Mouse (Mus musculus) mouse embryonic stem cell (cell line): ENCODE data around the gene Tmem258.

ENCODE experiments used
- in situ Hi-C, 2 experiments: fragments of 300-500 bp; cut with MboI; formaldehyde crosslinking; loops; 1 replicate in 1 of 2; 3 replicates in 1 of 2; pipeline ENCODE4 v1.14.3; 2019 to 2020; ENCODE audit warnings: low sequenced_read_pairs in 2 of 2, low pct_unique_long_range_greater_than_20kb in 1 of 2, mixed read lengths in 1 of 2; ENCODE audit not compliant: unreplicated experiment in 1 of 2

Gene Tmem258

DNA sequence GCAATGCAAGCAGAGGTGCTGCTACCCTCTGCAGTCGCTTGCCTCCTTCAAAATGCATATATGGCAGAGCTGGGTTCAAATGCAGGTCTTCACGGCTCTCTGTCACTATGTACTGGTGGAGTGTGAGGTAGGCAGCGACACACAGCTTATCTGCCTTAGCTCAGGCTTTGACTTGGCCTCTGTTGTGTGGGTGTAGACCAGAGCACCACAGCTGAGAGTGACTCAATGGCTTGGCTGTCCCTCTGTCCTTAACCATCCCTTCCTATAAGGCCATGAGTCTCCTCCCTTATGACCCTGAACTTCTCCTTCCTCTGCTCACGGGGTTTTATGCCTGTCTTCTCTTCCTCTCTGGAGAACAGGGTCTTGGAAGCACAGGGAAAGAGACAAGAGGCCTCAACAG, 7.1 kb downstream of the Tmem258 start:
- in situ Hi-C loops, result no loop called here

DNA sequence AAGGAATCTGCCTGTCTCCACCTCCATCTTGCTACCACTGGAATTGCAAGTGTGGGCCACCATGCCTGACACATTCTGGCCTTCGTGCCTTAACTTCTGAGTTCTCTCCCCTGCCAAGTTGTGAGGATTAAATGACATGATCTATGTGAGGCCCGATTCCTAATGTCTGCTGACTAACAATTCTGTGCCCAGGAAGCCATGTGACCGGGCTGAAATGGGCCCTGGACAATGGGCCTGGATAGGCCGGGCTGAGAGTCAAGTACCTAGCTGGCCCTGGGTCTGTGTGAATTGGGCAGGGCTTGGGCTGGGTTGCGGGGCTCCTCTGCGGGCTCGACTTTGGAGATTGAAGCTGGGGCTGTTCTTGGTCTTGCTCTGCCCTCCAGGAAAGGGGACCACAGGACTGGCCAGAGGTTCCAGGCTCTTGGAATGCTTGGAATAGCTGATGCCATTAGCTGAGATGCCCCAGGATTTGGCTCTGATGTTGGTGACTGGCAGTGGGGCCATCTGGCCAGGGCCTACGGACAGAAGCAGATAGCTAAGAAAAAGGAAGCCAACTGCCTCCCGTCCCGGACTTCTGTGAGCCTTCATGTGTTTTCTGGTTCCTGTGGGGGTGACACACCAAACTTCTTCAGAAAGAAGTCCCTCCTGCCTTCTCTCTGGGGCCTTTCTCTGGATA, 10.1 kb downstream of the Tmem258 start:
- in situ Hi-C loops, result no loop called here

DNA sequence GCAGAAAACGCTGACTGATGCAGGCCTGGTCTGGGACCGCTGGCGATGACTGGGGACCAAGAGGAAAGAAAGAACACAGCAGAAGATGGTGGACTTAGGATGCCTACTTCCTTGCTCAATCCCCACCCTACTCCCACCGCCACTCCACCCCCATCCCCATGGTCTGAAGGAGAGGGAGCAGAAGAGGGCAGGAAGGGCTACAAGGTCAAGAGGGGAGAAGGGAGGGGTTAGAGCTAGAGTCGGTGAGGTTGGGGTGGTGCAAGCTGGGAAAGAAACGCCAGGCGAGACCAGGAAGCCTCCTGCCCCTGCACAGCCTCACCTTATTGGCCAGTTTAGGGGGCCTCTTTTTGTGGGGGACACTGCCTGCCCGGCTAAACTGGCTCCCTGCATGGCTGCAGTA, 12.3 kb downstream of the Tmem258 start:
- in situ Hi-C loops, result no loop called here

DNA sequence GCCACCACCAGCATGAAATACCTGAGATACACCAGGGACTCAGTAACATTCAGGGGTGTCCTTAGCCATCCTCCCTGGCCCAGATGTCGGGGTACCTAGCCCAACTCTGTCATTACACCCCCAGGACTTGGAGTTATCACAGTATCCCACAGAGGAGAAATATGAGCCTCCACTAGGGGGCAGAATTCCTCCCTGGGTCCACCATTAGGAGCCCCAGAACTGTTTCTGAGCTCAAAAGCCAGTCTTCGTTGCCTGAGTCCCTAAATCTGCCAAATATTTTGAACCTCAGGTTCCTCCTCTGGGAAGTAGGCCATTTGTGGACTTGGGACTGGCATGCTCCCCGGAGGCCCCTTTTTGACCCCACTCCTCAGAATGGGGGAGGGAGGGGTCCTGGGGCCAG, 15.3 kb downstream of the Tmem258 start:
- in situ Hi-C loops, result no loop called here

DNA sequence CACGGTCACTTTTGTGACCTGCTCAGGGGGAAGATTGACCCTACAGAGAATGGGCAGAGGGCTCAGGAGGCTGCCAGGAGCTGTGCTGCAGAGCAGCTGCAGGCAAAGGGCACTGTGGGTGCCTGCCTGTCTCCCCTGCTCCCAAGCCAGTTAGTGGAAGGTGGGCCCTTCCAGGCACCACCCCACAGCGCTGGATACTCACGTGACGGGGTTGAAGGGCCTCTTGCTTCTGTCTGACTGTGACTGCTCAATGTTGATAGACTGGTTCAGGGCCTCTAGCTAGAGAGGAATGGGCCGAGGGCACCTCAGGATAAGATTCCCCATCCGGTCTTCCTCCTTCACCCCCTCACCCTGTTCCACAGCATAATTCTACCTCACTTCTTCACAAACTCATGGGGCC, 15.8 kb downstream of the Tmem258 start:
- in situ Hi-C loops, result no loop called here

DNA sequence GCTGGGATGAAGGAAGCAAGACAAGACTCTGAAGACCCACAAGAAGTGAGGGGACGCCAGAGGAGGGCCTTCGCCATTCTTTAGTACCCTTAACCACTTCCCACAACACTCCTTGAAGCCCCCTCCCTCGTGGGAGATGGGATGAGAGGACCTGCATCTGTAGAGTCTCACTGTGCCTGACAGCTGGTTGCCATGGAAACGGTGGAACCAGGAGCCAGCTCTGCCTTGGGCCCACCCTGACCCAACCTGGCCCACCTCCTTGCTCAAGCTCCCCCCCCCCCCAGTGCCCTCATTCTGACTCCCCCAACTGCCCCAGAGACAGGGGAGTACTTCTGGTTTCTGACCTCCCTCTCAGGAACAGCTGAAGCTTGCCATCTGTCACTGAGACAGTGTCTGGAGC, 17.8 kb downstream of the Tmem258 start:
- in situ Hi-C loops, result no loop called here

DNA sequence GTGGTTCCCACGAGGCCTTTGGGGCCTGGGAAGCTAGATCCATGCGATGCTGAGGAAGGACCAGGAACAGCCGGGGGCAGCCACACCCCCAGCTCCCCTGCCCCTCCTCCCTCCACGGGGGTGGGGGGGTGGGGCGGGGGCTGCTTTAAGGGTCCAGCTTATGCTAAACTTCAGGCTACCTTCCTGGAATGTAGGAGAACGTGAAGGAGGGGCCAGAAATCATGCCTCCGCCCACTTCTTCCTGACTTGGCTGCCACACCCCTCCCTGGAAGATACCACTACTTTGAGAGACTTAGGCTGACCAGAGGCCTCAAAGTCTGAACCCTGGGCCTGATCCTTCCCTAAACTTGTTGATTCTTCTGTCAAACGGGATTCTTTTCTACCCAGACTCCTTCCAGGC, 18.8 kb downstream of the Tmem258 start:
- in situ Hi-C loops, result no loop called here

DNA sequence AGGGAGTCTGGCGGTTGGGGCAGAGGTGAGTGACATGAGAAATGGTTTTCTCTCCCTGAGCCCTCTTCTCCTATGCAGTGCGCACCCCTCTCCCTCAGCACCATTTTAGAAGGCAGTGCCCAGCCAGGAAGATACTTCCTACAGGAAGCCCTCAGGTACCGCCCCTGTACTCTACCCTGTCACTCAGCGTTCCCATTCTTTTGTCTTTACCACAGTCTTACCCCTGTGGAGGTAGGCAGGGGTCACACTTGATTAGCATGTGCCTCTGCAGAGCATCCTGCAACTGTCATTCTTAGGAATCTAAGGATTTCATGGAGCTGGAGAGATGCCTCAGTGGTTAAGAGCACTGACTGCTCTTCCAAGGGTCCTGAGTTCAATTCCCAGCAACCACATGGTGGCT, 19.7 kb downstream of the Tmem258 start:
- in situ Hi-C loops, result no loop called here

DNA sequence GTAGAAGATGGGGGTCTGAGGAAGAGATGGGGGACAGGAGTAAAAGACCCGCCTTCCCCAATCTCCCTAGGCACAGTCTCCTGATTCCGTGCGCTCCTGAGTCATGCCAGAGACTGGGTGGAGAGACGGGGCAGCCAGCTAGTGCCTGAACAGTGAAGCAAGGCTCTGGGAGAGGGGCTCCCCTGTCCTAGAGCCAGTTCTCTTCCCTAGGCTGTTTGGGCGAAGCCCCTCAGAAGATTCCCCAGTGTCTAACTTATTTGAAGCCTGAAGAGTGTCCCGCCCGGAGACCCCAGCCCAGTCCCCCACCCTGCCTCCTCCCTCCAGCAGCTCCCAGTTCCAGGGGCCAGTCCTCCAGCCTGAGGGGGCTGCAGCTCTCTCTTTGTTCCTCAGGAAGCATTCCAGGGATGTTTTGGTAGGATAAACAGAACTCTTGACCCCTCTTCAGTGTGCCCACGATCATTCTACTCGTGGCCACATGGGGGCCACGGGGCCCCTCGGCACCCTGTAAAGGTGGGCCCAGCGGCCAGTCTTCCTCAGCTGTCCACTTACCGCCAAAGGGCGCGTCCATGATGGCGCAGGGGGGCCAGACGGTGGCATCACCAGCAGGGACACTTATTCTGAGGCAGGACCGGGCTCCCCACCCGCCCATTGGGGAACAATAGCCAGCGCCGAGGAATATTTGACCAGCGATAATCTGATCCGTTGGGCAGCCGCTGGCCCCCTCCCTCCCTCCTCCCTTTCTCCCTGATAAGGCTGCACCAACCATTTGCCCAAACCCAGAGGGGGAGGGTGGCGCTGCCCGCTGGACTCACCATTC, 21.0 kb downstream of the Tmem258 start:
- in situ Hi-C loops, result no loop called here

DNA sequence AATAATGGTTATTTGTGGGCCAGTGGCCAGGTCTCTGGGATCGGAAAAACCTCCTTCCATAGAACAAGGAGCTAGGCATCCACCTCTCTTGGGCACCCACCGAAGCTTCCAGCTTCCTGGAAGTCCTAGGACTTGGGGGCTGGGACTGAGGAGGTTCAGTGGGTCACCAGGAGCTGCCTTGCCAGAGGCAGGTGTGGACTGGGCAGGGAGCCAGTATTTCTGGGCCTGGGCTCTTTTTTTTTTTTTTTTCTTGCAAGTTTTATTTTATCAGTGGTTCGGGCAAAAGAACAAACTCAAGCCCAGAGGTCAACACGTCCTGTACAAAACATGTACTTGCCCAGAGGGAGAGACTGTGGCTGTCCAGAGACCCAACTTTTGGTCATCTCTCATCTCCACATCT, 22.0 kb downstream of the Tmem258 start:
- in situ Hi-C loops, result no loop called here

DNA sequence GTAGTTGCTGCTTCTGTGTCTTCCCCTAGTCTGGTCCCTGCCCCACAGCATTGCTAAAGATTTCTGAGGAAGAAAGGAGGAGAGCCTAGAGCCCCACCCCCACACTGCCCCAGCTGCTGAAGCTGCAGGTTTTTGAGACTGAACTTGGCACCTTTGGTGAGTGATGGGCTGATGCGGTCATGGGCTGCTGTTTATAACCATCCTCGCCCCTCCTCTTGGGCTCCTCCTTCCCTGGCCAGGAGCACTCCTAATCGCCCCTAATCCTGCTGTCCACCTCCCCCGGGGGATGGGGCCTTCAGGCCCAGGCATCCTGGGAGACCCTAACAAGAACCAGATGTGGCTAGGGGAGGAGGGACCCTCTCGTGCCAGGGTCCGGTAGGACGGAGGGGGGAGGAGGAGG, 27.2 kb downstream of the Tmem258 start:
- in situ Hi-C loops, result no loop called here

DNA sequence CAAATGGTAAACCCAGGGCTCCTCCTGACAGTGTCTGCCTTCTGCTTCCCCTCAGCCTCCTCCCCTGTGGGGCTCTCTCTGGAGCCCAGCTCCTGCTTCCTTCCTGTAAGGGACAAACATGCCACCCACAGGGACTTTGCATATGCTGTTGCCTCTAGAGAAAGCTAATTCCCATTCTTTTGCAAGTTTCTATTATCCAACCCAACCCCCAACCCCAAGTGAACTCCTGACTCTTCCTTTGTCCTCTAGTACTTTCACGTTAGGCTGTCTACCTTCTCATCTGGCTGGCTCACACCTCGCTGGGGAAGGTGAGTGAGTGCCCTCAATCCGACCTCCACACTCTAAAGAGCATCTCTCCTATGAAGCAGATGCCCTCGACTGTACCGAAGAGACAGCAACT, 28.1 kb downstream of the Tmem258 start:
- in situ Hi-C loops, result no loop called here

DNA sequence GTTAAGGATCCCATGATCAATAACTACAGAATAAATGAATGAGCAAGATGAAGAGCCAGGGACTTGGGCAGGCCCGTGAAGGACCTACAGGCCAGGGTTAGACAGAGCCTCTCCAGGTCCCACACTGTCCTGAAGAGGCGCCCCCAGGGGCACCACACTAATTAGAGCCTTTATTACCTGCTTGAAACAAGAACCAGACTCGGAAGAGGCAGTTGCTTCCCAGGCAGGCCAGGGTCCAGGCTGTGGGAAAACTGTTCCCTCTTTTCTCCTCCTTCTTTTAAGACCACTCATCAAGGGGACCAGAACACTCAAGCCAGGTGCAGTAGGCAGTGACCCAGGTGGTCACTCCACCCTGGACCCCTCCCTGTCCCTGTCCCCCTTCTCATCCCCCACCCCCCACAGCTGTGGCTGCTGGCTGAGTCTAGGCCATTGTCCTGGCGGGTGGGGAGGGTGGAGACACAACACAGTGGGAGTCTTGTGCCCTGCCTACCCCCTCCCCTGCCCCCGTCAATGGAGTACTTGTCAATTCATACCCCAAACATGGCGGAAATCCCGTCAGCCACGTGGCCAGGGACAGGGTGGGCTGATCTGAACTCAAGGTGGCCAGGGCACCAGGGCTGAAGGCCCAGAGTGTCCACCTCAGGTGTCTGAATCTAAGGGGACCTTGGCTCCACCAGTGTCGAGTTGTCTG, 28.7 kb downstream of the Tmem258 start:
- in situ Hi-C loops, result no loop called here

DNA sequence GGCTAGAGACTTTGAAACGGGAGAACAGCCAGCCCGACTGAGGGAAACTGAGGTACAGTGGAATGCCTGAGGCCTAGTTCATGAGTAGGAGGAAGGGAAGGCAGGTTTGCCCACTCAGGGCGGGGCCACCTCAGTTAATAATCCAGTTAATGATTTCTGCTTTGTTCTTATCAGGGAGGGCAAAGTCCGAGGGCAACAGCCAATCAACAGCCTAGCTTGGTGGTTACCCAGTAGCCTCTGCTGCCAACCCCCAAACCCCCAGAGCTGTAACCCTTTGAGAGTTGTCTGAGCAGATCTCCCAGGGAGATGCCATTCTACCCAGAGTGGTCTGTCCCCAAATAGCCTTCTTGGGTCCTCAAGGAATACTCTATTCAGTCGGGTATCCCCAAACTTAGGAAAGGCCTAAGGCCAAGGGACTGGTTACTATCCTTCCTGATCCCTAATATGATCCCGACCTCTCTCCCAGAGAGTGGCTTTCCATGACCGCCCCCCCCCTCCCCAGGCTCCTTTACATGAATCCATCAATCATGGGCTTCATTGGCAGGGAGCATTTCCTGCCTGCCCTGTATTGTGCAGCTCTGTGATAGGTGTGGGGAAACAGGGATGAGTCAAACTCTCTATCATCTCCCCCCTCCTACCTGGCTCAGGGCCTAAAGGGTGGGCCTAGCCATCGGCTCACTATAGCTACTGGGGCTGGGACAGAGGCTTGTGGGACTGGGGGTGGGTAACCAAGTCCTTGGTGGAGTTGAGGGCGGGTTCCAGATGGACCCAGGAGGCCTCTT, 32.2 kb downstream of the Tmem258 start:
- in situ Hi-C loops, result no loop called here

DNA sequence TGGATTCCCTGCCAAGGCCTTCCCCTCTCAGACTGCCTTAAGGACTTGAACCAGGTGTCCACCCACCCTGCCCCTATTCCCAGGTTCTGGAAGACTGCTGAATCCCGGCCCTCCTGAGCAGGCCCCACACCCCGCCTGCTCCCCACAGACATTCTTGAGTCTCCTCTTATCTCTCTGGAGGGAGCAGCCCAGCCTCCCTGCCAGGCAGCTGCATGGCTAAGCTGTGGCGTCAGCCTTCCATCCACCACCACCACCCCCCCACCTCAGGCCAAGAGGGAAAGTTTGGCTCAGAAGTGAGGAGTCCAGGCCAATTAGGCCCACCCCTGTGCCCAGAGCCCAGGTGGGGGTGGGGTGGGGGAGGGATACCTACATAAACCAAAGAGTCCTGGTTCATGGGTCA, 34.7 kb downstream of the Tmem258 start:
- in situ Hi-C loops, result no loop called here

DNA sequence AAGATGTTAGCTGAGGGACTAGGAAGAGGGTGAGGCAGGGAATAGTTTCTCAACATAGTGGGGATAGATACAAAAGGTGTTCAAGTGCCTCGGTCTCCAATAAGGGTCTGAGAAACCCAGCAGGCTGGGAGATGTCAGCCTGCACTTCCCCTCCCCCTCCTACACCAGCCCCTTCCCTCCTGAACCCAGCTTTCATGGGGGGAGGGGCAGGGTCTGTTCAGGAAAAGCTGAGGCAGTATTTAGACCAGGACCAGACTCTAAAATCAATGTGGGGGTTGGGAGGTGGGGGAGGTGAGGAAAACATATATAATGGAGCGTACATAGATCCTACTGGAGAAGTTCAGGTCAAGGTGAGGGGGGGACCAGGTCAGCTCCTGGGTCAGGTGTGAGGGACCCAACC, 35.6 kb downstream of the Tmem258 start:
- in situ Hi-C loops, result no loop called here

DNA sequence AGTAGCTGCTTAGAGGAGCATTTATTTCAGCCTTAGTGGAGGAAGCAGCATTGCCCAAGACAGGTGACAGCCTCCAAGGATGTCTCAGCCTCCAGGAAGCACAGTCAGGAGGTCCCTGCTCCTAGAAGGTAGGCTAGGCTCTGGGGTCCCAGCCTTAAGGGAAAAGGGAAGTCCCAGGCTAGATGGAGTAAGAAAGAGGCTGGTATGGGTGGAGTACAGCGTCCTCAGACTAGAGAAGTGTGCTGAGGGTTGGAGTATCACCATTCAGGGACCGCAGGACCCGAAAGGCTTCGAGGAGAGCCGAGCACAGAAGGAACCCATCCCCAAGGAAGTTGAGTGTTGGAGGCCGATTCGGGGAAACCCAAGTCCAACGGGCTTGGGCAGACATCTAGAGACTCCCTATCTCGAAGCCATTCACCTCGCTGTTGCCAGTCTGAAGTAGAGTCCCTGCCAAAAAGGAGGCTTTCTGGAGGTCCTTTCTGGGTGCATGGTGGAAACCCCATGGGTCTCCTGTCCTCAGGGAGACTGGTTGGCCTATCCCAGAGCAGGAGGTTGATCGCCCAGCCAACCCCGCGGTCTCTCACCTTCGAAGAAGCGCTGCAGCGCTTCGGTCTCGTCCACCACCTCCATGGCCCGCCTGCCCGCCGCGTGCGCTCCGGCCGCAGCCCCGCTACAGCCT, 36.3 kb downstream of the Tmem258 start:
- in situ Hi-C loops, result no loop called here

DNA sequence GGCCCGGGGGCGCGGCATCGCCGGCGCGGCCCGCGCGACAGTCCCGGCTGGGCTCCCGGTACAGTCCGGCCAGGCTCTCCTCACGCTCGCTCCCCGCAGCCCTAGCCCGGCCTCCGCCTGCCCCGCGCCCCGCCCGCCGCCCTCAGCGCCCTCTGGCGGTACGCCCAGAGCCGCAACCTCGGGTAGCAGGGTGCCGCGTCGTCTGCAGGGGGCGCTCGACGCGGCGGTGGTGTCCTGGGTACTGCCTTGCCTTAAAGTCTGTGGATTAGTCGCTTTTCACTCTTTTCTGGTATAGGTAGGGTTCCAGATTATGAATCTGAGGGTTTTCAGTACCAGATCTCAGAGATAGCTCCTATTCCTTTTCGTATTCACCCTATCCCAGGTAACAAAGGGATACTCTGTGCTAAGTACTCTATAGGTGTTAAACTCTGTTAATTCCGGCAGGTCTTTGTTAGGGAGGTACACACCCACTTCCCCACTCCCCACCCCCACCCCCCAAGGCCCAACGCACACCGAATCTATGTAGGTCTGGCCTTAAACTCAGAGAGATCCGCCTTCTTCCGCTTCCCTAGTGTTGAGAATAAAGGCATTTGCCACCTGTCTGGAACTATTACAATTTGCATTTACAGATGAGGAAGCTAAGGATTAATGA, 37.0 kb downstream of the Tmem258 start, which contains the start of gene Myrf:
Myrf (minus strand) TSS at position 95 of the 652 bp plus-strand sequence.
- in situ Hi-C loops, result no loop called here
